Mouse (Mus musculus) CH12.LX (cell line): Measurements from ENCODE around the gene Dlgap1.
A peak's percentile ranks its signal among the peaks of the same experiment; 100 is the strongest.

Experiments used
- CTCF ChIP-seq, 2 experiments: IDR thresholded peaks in 1 of 2; conservative IDR thresholded peaks in 1 of 2; 2 replicates each; pipeline ENCODE4 v1.5.1; 2011 to 2012; ENCODE audit warnings: low read depth in 2 of 2, low read length in 2 of 2, improper control_type of control experiment in 1 of 2, inconsistent platforms in 1 of 2, mild to moderate bottlenecking in 1 of 2, moderate library complexity in 1 of 2
- ELF1 ChIP-seq: IDR thresholded peaks from 2 replicates; pipeline ENCODE4 v1.6.1; 2014; ENCODE audit warnings: low read depth, mild to moderate bottlenecking, inconsistent platforms, low read length, improper control_type of control experiment
- GABPA ChIP-seq: IDR thresholded peaks from 2 replicates; pipeline ENCODE4 v1.6.1; 2012; ENCODE audit warnings: low read depth, low read length, improper control_type of control experiment, inconsistent platforms; ENCODE audit not compliant: insufficient replicate concordance
- HCFC1 ChIP-seq: IDR thresholded peaks from 2 replicates; pipeline ENCODE4 v1.6.1; 2012; ENCODE audit warnings: low read depth, mild to moderate bottlenecking, inconsistent platforms, low read length, improper control_type of control experiment
- JUN ChIP-seq: IDR thresholded peaks from 2 replicates; pipeline ENCODE4 v1.6.1; 2011; ENCODE audit warnings: low read depth, mild to moderate bottlenecking, low read length, improper control_type of control experiment, moderate library complexity; ENCODE audit not compliant: insufficient read depth
- JUND ChIP-seq: conservative IDR thresholded peaks from 2 replicates; pipeline ENCODE4 v1.6.1; 2011; ENCODE audit warnings: low read depth, low read length, improper control_type of control experiment
- MAX ChIP-seq: IDR thresholded peaks from 2 replicates; pipeline ENCODE4 v1.6.1; 2011; ENCODE audit warnings: low read length, improper control_type of control experiment
- NELFE ChIP-seq: IDR thresholded peaks from 2 replicates; pipeline ENCODE4 v1.6.1; 2011; ENCODE audit warnings: low read depth, low read length, improper control_type of control experiment
- NRF1 ChIP-seq: IDR thresholded peaks from 2 replicates; pipeline ENCODE4 v1.6.1; 2014; ENCODE audit warnings: low read depth, mild to moderate bottlenecking, inconsistent platforms, low read length, improper control_type of control experiment, moderate library complexity
- POLR2A ChIP-seq: IDR thresholded peaks from 2 replicates; pipeline ENCODE4 v1.6.1; 2011; ENCODE audit warnings: low read depth, mild to moderate bottlenecking, improper control_type of control experiment, low read length
- SIN3A ChIP-seq: IDR thresholded peaks from 2 replicates; pipeline ENCODE4 v1.6.1; 2012; ENCODE audit warnings: low read length, improper control_type of control experiment, inconsistent platforms
- ZMIZ1 ChIP-seq: IDR thresholded peaks from 2 replicates; pipeline ENCODE4 v1.6.1; 2012; ENCODE audit warnings: low read depth, mild to moderate bottlenecking, inconsistent platforms, low read length, improper control_type of control experiment

DNA sequence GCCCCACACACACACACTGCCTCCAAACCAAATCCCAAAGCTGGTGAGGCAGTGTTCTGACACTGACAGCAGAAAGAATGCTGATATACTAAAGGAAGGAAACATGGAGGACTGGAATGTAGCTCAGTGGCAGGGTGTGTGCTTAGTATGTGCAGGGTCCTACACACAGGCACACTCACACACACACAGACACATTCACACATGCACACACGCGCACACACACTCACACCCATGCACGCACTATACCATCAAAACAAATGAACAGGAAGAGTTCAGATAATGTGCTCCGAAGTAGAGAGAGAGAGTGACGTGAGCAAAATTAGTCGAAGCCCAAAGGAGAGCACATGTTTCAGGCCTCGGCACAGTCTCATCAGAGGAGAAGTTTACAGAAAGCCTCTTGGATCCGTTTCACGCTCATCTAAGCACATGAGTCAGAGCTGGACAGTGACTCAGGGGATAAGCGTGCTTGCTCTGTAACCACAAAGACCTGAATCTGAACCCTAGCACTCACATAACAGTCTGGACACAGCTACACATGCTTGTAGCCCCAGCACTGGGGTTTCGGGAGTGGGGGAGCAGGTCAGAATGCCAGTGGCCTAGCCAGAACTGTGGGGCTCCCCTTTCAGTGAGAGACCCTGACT, 750.9 kb downstream of the Dlgap1 start:
- no peak for TF ChIP-seq ELF1
- no peak for TF ChIP-seq NRF1
- peak; percentile 65 for TF ChIP-seq JUN
- no peak for TF ChIP-seq POLR2A
- TF ChIP-seq ZMIZ1: no peak
- no peak for TF ChIP-seq CTCF (conservative IDR thresholded peaks at IDR 0.05 in 1 of 2, IDR thresholded peaks at IDR 0.05 in 1 of 2; ENCODE audit: low read depth in 2 of 2, low read length in 2 of 2)
- TF ChIP-seq JUND: peak; percentile 72
- TF ChIP-seq HCFC1: no peak
- TF ChIP-seq SIN3A: no peak
- no peak for TF ChIP-seq NELFE
- TF ChIP-seq GABPA: no peak
- TF ChIP-seq MAX: peak; percentile 92
